20 mouse cellular contexts compared by ENCODE assay signal in the genomic region with DNA sequence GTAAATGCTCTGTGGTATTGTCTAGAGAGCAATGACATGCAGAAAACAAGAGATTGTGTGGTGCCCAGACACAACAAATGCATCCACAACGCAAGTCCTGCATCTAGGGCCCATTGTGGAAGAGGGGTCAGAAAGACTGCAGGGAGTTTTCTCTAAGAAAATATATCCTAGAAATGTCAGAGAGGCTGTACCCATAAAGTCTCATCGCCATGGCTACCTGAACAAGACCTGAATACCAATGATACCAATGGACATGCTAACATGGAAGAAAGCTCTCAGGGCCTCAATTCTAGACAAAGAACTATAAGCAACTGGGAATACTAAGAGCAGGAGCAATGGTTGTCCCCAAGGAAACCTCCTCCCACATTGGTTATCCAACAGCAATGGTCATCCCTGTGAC. TPM values are rescaled to one million over a fixed set of nuclear protein-coding genes. Genes with fewer than 3 reads are reported as not detected.
DNase-seq lines count a peak whose midpoint lies in the region; ATAC-seq and TF ChIP-seq lines count a peak whose summit lies in the region.
"Had no signal": no experiment of that assay in that cellular context is flagged by ENCODE, and none has a peak within 500 bp of the region (broad histone marks: within the 10 kb centered on the region; RNA-seq: fewer than 3 reads in every experiment).

No protein-coding gene starts in this region.

- ATAC-seq in hindbrain, postnatal 0 days = no peak
- no peak for ATAC-seq in midbrain, embryonic 13.5 days
- peak; percentile 63 for ATAC-seq in neural tube, embryonic 12.5 days (ENCODE audit: low FRiP score, low read depth)
- ATAC-seq in erythroblast, adult 5-6 weeks (replicated peaks; ENCODE audit: low FRiP score, poor library complexity, severe bottlenecking) = no peak
- ATAC-seq: CD4-positive, CD25-positive, alpha-beta regulatory T cell, adult 4 months; forebrain, embryonic 14.5 days; forebrain, postnatal 0 days had no signal

- no peak overlapping the region for H3K27ac ChIP-seq in hindbrain, postnatal 0 days
- H3K27ac ChIP-seq in hindbrain, embryonic 10.5 days = no peak overlapping the region
- H3K27ac ChIP-seq in midbrain, embryonic 13.5 days = 0 out of 2 replicates have a peak overlapping the region, but pooled peaks have one; percentile 1
- H3K27ac ChIP-seq in midbrain, embryonic 10.5 days (replicated peaks) = no peak overlapping the region; the same call in 1 of the 2 replicates
- no peak overlapping the region for H3K27ac ChIP-seq in neural tube, embryonic 12.5 days
- H3K27ac ChIP-seq: gastrocnemius, adult 2 months had no signal

- 59% methylated on average over 2 of the region's 2 CpGs for WGBS in hindbrain, postnatal 0 days
- 85% methylated on average over 2 of the region's 2 CpGs for WGBS in hindbrain, embryonic 10.5 days
- WGBS in midbrain, embryonic 13.5 days = 73% methylated on average over 2 of the region's 2 CpGs
- WGBS in midbrain, embryonic 10.5 days = 85% methylated on average over 2 of the region's 2 CpGs
- WGBS in neural tube, embryonic 12.5 days = 58% methylated on average over 2 of the region's 2 CpGs

- no peaks in the 10 kb centered on the region for H3K36me3 ChIP-seq in hindbrain, postnatal 0 days (ENCODE audit: insufficient read depth, low read length)
- no peaks in the 10 kb centered on the region for H3K36me3 ChIP-seq in hindbrain, embryonic 10.5 days
- no peaks in the 10 kb centered on the region for H3K36me3 ChIP-seq in midbrain, embryonic 13.5 days
- no peaks in the 10 kb centered on the region for H3K36me3 ChIP-seq in midbrain, embryonic 10.5 days
- H3K36me3 ChIP-seq in neural tube, embryonic 12.5 days = no peaks in the 10 kb centered on the region

- H3K27me3 ChIP-seq in hindbrain, postnatal 0 days (ENCODE audit: insufficient read depth, low read length) = no peaks in the 10 kb centered on the region
- H3K27me3 ChIP-seq in hindbrain, embryonic 10.5 days (ENCODE audit: insufficient read depth, poor library complexity, severe bottlenecking) = no peaks in the 10 kb centered on the region
- H3K27me3 ChIP-seq in midbrain, embryonic 13.5 days = no peaks in the 10 kb centered on the region
- H3K27me3 ChIP-seq in midbrain, embryonic 10.5 days (ENCODE audit: low read depth, poor library complexity, severe bottlenecking) = no peaks in the 10 kb centered on the region
- H3K27me3 ChIP-seq in neural tube, embryonic 12.5 days (replicated peaks) = no peaks in the 10 kb centered on the region

- no peak overlapping the region for H3K4me3 ChIP-seq in hindbrain, postnatal 0 days (ENCODE audit: low read length)
- no peak overlapping the region for H3K4me3 ChIP-seq in hindbrain, embryonic 10.5 days
- no peak overlapping the region for H3K4me3 ChIP-seq in midbrain, embryonic 13.5 days (replicated peaks)
- H3K4me3 ChIP-seq in midbrain, embryonic 10.5 days = no peak overlapping the region
- H3K4me3 ChIP-seq in neural tube, embryonic 12.5 days = no peak overlapping the region
- H3K4me3 ChIP-seq: gastrocnemius, adult 2 months had no signal

- H3K9me3 ChIP-seq in hindbrain, postnatal 0 days (ENCODE audit: low read length) = no peaks in the 10 kb centered on the region
- no peaks in the 10 kb centered on the region for H3K9me3 ChIP-seq in hindbrain, embryonic 10.5 days
- no peaks in the 10 kb centered on the region for H3K9me3 ChIP-seq in midbrain, embryonic 13.5 days
- H3K9me3 ChIP-seq in midbrain, embryonic 10.5 days (replicated peaks) = no peaks in the 10 kb centered on the region
- H3K9me3 ChIP-seq in neural tube, embryonic 12.5 days = no peaks in the 10 kb centered on the region

- no peaks in the 10 kb centered on the region for H3K4me1 ChIP-seq in hindbrain, postnatal 0 days (ENCODE audit: insufficient read depth, low read length)
- H3K4me1 ChIP-seq in hindbrain, embryonic 10.5 days (replicated peaks) = 0 out of 2 replicates have a peak, but pooled peaks cover 7% of the 10 kb centered on the region
- H3K4me1 ChIP-seq in midbrain, embryonic 13.5 days (replicated peaks) = peaks cover 7% of the 10 kb centered on the region
- H3K4me1 ChIP-seq in midbrain, embryonic 10.5 days = peaks cover 6% of the 10 kb centered on the region; the same call in 1 of the 2 replicates
- H3K4me1 ChIP-seq in neural tube, embryonic 12.5 days = peaks cover 7% of the 10 kb centered on the region; the same call in 1 of the 2 replicates

- peak; percentile 23 for DNase-seq in hindbrain, postnatal 0 days (ENCODE audit: low spot score)
- no peak for DNase-seq in hindbrain, embryonic 10.5 days (ENCODE audit: low spot score)
- no peak for DNase-seq in midbrain, embryonic 10.5 days (ENCODE audit: low spot score)
- DNase-seq in neural tube, embryonic 10.5 days (ENCODE audit: extremely low spot score, low spot score) = no peak
- DNase-seq: adrenal gland, adult 2 months; adrenal gland, postnatal 14 days; cerebellum, adult 11-12 months; cerebellum, adult 9-10 months; cerebellum, postnatal 14 days; forebrain, postnatal 0 days; gastrocnemius, adult 2 months; gastrocnemius, postnatal 14 days had no signal

- no peak overlapping the region for H3K4me2 ChIP-seq in hindbrain, postnatal 0 days (ENCODE audit: low read depth, low read length)
- H3K4me2 ChIP-seq in midbrain, embryonic 13.5 days (replicated peaks) = no peak overlapping the region
- H3K4me2 ChIP-seq in neural tube, embryonic 12.5 days (replicated peaks) = no peak overlapping the region
- H3K4me2 ChIP-seq: heart, embryonic 11.5 days had no signal

- no peak for TF ChIP-seq CTCF in hindbrain, postnatal 0 days (IDR thresholded peaks at IDR 0.05; ENCODE audit: low read depth)

- no peak overlapping the region for H3K9ac ChIP-seq in hindbrain, postnatal 0 days (replicated peaks; ENCODE audit: low read length)
- H3K9ac ChIP-seq in midbrain, embryonic 13.5 days (replicated peaks) = no peak overlapping the region
- H3K9ac ChIP-seq in neural tube, embryonic 12.5 days = no peak overlapping the region
- H3K9ac ChIP-seq: forebrain, postnatal 0 days had no signal

RNA-seq across cellular contexts. Expression of a gene that starts 34.0 kb away (rescaled TPM):
- 2.8 TPM in 1 of 2 replicates, not detected in the other for total RNA-seq in hindbrain, postnatal 0 days (2014; rRNA removed)
- 1.2 and 1.3 TPM in 2 replicates for polyA plus RNA-seq in hindbrain, postnatal 0 days (2015; fragmentation: Nextera tagmentation; extraction: Ambion mirVana)
- 3.9 and 4.9 TPM in 2 replicates for polyA plus RNA-seq in hindbrain, embryonic 10.5 days (2016; fragmentation: Nextera tagmentation; extraction: Ambion mirVana)
- 0.81 and 0.90 TPM in 2 replicates for polyA plus RNA-seq in midbrain, embryonic 13.5 days (2015; fragmentation: Nextera tagmentation; extraction: Ambion mirVana)
- polyA plus RNA-seq in midbrain, embryonic 10.5 days (2016; fragmentation: Nextera tagmentation; extraction: Ambion mirVana) = 0.91 and 1.3 TPM in 2 replicates
- 0.66 and 0.77 TPM in 2 replicates for polyA plus RNA-seq in neural tube, embryonic 12.5 days (2016; fragmentation: Nextera tagmentation; extraction: Ambion mirVana)
- total RNA-seq in erythroblast, adult 5-6 weeks (2015; ENCODE audit: low replicate concordance) = not detected in 2 replicates
- total RNA-seq in erythroblast, adult 5-6 weeks (2017; ENCODE audit: low replicate concordance) = not detected in 2 replicates
- total RNA-seq: forebrain, postnatal 0 days; hematopoietic stem cell, adult 5-6 weeks; MEL had no signal
